Mouse (Mus musculus) brain, embryonic 14.5 days (tissue): ENCODE data around the gene Cel.

ENCODE experiments used
- CTCF ChIP-seq: fragments of 200-500 bp; IDR thresholded peaks from 2 replicates; pipeline ENCODE4 v1.5.1; 2012; ENCODE audit warnings: inconsistent platforms, mild to moderate bottlenecking, moderate library complexity, borderline replicate concordance; ENCODE audit not compliant: insufficient read depth, insufficient read length; ENCODE audit errors: extremely low read depth
- POLR2A ChIP-seq: fragments of 200-500 bp; IDR thresholded peaks from 2 replicates; pipeline ENCODE4 v1.6.1; 2012; ENCODE audit warnings: mild to moderate bottlenecking, inconsistent platforms, borderline replicate concordance; ENCODE audit not compliant: poor library complexity, insufficient read depth, insufficient read length, severe bottlenecking; ENCODE audit errors: extremely low read depth

- no peak for TF ChIP-seq POLR2A
- no peak for TF ChIP-seq CTCF
Observed at GRCm38 (mm10) chr2:28564380-28564779, 1.2 kb upstream of the Cel start.
